Mouse (Mus musculus): ENCODE measurements around the gene Pld2. TPM values are rescaled to one million over a fixed set of nuclear protein-coding genes. Genes with fewer than 3 reads are reported as not detected.

Gene Pld2
- total RNA-seq, 1 experiment, result 4.4 TPM

DNA sequence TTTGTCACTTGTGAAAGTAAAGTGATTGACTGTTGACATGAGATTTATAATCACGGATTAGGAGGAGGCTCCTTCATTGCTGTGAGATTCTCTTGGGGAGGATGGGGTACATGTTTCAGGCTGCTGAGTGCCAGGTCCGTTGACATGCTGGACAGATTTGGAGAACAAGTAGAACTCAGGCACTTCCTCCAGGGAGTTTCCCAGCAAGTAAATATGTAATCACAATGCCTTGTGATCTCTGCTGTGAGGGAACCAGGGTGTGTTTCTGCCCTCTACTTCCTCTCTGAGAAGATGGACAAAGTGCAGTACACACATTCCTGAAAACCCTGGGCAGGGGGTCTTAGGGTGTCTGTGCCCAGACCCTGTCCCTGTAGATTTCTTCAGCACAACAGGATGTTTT is 55.8 kb downstream of the Pld2 start:
- no peak overlapping the region for H3K9ac ChIP-seq (ENCODE audit: insufficient read depth, low read depth, low read length, poor library complexity, severe bottlenecking)
- TF ChIP-seq HCFC1 (IDR thresholded peaks at IDR 0.05; ENCODE audit: borderline replicate concordance, insufficient read depth, low read length), result no peak

DNA sequence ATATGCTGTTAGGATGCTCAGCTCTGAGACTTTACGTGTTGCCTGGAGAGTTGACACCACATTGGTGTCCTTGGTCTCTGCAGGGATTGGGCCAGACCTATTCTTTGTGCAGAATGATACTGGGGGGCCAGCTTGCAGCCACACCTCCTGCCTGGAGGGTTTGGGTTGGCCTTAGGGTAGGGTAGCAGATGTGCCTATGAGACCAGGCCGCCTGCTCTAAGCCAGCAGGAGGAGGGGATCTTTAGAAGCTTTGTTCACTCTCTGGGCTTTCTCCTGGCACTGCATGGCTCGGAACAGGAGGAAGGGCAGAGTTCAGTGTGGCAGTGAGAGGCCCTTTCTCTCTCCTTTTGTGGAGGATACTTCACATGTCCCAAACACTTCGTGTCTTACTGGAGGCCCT is 56.2 kb downstream of the Pld2 start:
- TF ChIP-seq ZNF384 (IDR thresholded peaks at IDR 0.05; ENCODE audit: low read depth, low read length) (no peak), ZC3H11A (IDR thresholded peaks at IDR 0.05; ENCODE audit: borderline replicate concordance, low read depth, low read length) (no peak), HCFC1 (IDR thresholded peaks at IDR 0.05; ENCODE audit: borderline replicate concordance, insufficient read depth, low read length) (no peak), CHD2 (IDR thresholded peaks at IDR 0.05; ENCODE audit: low read depth, low read length) (no peak), MAFK (IDR thresholded peaks at IDR 0.05; ENCODE audit: insufficient read depth, low read depth, low read length) (no peak)
- no peak for DNase-seq (ENCODE audit: low read depth, low spot score)
- H3K4me1 ChIP-seq (ENCODE audit: control insufficient read depth in 2 of 2, insufficient read depth in 2 of 2, low read length in 2 of 2, poor library complexity in 1 of 2), result peaks cover 0 to 2% of the 10 kb centered on the region in 2 experiments; a peak in 1 of 4 replicates
- peaks cover 10% of the 10 kb centered on the region; the same call in 1 of the 2 replicates for H3K36me3 ChIP-seq (ENCODE audit: control insufficient read depth, insufficient read depth, low read length, poor library complexity, severe bottlenecking)
- H3K9ac ChIP-seq (ENCODE audit: insufficient read depth, low read depth, low read length, poor library complexity, severe bottlenecking), result no peak overlapping the region
- in situ Hi-C loops (cut with MboI; ENCODE audit: low sequenced_read_pairs in 2 of 2, unreplicated experiment in 2 of 2), result no loop called here
- H3K4me3 ChIP-seq (ENCODE audit: insufficient read depth in 1 of 2, low read depth in 1 of 2, low read length in 2 of 2, poor library complexity in 1 of 2, severe bottlenecking in 1 of 2), result no peak overlapping the region
- H3K9me3 ChIP-seq (ENCODE audit: control insufficient read depth, insufficient read depth, low read depth, low read length), result no peaks in the 10 kb centered on the region
- H3K27ac ChIP-seq (ENCODE audit: insufficient read depth, low read depth, low read length, poor library complexity, severe bottlenecking), result no peak overlapping the region

More for the DNA sequence above, 55.8 kb downstream of the Pld2 start:
- Histone ChIP-seq H3K4me3 (ENCODE audit: insufficient read depth in 1 of 2, low read depth in 1 of 2, low read length in 2 of 2, poor library complexity in 1 of 2, severe bottlenecking in 1 of 2) (no peak overlapping the region), H3K36me3 (ENCODE audit: control insufficient read depth, insufficient read depth, low read length, poor library complexity, severe bottlenecking) (peaks cover 10% of the 10 kb centered on the region; the same call in 1 of the 2 replicates), H3K4me1 (ENCODE audit: control insufficient read depth in 2 of 2, insufficient read depth in 2 of 2, low read length in 2 of 2, poor library complexity in 1 of 2) (peaks cover 0 to 2% of the 10 kb centered on the region in 2 experiments; a peak in 1 of 4 replicates), H3K9me3 (ENCODE audit: control insufficient read depth, insufficient read depth, low read depth, low read length) (no peaks in the 10 kb centered on the region), H3K27ac (ENCODE audit: insufficient read depth, low read depth, low read length, poor library complexity, severe bottlenecking) (no peak overlapping the region)
- in situ Hi-C loops (cut with MboI; ENCODE audit: low sequenced_read_pairs in 2 of 2, unreplicated experiment in 2 of 2), result no loop called here
- no peak for DNase-seq (ENCODE audit: low read depth, low spot score)

DNA sequence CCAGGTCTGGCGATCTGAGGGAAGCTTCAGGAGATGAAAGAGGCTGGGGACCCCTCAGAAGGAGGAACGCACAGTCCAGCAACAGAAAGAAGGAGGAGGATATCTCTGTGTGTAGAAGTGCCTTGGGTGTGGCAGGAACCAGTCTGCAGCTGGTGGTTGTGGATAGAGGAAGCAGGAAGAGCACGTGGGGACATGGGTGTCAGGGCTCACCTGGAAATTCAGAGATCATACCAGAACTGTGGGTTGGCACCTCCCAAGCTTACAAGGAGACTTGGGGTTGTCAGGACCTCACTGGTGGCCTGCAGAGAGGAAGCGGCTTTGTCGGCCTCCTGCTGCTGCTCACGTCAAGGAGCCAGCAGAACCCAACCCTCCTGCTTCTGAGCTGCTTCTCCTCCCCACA is 57.4 kb downstream of the Pld2 start:
- Histone ChIP-seq H3K9ac (ENCODE audit: insufficient read depth, low read depth, low read length, poor library complexity, severe bottlenecking) (no peak overlapping the region), H3K4me3 (ENCODE audit: insufficient read depth in 1 of 2, low read depth in 1 of 2, low read length in 2 of 2, poor library complexity in 1 of 2, severe bottlenecking in 1 of 2) (no peak overlapping the region), H3K4me1 (ENCODE audit: control insufficient read depth in 2 of 2, insufficient read depth in 2 of 2, low read length in 2 of 2, poor library complexity in 1 of 2) (peaks cover 0 to 2% of the 10 kb centered on the region in 2 experiments; a peak in 1 of 4 replicates), H3K36me3 (ENCODE audit: control insufficient read depth, insufficient read depth, low read length, poor library complexity, severe bottlenecking) (peaks cover 13% of the 10 kb centered on the region; the same call in 1 of the 2 replicates), H3K27ac (ENCODE audit: insufficient read depth, low read depth, low read length, poor library complexity, severe bottlenecking) (no peak overlapping the region), H3K9me3 (ENCODE audit: control insufficient read depth, insufficient read depth, low read depth, low read length) (no peaks in the 10 kb centered on the region)
- DNase-seq (ENCODE audit: low read depth, low spot score), result no peak
- in situ Hi-C loops (cut with MboI; ENCODE audit: low sequenced_read_pairs in 2 of 2, unreplicated experiment in 2 of 2), result no loop called here
- TF ChIP-seq CHD2 (IDR thresholded peaks at IDR 0.05; ENCODE audit: low read depth, low read length), result no peak
- TF ChIP-seq MAFK (IDR thresholded peaks at IDR 0.05; ENCODE audit: insufficient read depth, low read depth, low read length), result no peak

DNA sequence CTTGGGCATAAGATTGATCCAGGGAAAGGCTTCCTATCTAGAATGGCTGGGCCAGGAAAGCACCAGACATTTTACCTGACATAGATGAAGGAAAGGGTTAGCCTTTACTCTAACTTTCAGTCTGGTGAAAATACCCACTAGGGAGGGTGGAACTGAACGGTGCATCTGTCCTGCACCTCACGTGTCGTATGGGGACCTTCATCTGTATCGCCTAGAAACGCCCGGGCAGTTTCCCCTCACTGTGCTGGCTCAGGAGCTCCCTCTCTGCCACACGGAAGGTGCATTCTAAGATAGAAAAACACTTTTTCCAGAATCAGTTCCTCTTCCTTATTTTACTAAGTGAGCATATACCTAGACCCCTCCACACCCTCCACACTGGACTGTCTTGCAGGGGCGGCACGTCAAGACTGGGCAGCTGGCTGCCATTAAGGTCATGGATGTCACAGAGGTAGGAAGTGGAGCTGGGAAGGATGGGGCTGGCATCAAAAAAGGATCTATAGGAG is 58.6 kb downstream of the Pld2 start:
- in situ Hi-C loops (cut with MboI; ENCODE audit: low sequenced_read_pairs in 2 of 2, unreplicated experiment in 2 of 2), result no loop called here
- H3K27ac ChIP-seq (ENCODE audit: insufficient read depth, low read depth, low read length, poor library complexity, severe bottlenecking), result no peak overlapping the region
- DNase-seq (ENCODE audit: low read depth, low spot score), result no peak
- peaks cover 13% of the 10 kb centered on the region; the same call in 1 of the 2 replicates for H3K36me3 ChIP-seq (ENCODE audit: control insufficient read depth, insufficient read depth, low read length, poor library complexity, severe bottlenecking)
- H3K9me3 ChIP-seq (ENCODE audit: control insufficient read depth, insufficient read depth, low read depth, low read length), result no peaks in the 10 kb centered on the region
- peaks cover 0 to 2% of the 10 kb centered on the region in 2 experiments; a peak in 1 of 4 replicates for H3K4me1 ChIP-seq (ENCODE audit: control insufficient read depth in 2 of 2, insufficient read depth in 2 of 2, low read length in 2 of 2, poor library complexity in 1 of 2)
- TF ChIP-seq CHD2 (IDR thresholded peaks at IDR 0.05; ENCODE audit: low read depth, low read length) (no peak), ZNF384 (IDR thresholded peaks at IDR 0.05; ENCODE audit: low read depth, low read length) (no peak), MAFK (IDR thresholded peaks at IDR 0.05; ENCODE audit: insufficient read depth, low read depth, low read length) (no peak), HCFC1 (IDR thresholded peaks at IDR 0.05; ENCODE audit: borderline replicate concordance, insufficient read depth, low read length) (no peak), ZC3H11A (IDR thresholded peaks at IDR 0.05; ENCODE audit: borderline replicate concordance, low read depth, low read length) (no peak)
- no peak overlapping the region for H3K9ac ChIP-seq (ENCODE audit: insufficient read depth, low read depth, low read length, poor library complexity, severe bottlenecking)
- H3K4me3 ChIP-seq (ENCODE audit: insufficient read depth in 1 of 2, low read depth in 1 of 2, low read length in 2 of 2, poor library complexity in 1 of 2, severe bottlenecking in 1 of 2), result no peak overlapping the region

DNA sequence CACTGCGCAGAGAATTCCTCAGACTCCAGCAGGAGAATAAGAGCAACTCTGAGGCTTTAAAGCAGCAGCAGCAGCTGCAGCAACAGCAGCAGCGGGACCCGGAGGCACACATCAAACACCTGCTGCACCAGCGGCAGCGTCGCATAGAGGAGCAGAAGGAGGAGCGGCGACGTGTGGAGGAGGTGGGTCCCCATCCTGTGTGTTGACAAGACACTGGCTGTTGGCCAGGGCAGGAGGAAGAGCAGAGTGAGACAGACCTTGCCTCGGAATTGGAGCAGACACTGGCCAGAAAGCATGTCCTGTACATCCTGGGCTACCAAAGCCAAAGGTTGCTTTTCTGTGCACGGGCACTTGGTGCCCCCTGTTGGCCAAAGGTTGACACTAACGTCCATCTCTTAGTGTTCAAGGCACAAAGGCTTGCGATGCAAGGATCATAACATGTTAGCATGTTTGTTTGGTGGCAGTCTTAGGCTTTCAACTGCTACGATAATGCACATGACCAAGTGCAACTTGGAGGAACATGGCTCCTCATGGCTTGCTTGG is 65.2 kb downstream of the Pld2 start:
- in situ Hi-C loops (cut with MboI; ENCODE audit: low sequenced_read_pairs in 2 of 2, unreplicated experiment in 2 of 2), result no loop called here
- no peak overlapping the region for H3K4me3 ChIP-seq (ENCODE audit: insufficient read depth in 1 of 2, low read depth in 1 of 2, low read length in 2 of 2, poor library complexity in 1 of 2, severe bottlenecking in 1 of 2)
- no peaks in the 10 kb centered on the region for H3K9me3 ChIP-seq (ENCODE audit: control insufficient read depth, insufficient read depth, low read depth, low read length)
- peaks cover 46% of the 10 kb centered on the region for H3K36me3 ChIP-seq (ENCODE audit: control insufficient read depth, insufficient read depth, low read length, poor library complexity, severe bottlenecking)
- TF ChIP-seq HCFC1 (IDR thresholded peaks at IDR 0.05; ENCODE audit: borderline replicate concordance, insufficient read depth, low read length), result no peak
- no peak for TF ChIP-seq ZNF384 (IDR thresholded peaks at IDR 0.05; ENCODE audit: low read depth, low read length)
- peak; percentile 66; the same call in 1 of the 2 replicates for TF ChIP-seq ZC3H11A (IDR thresholded peaks at IDR 0.05; ENCODE audit: borderline replicate concordance, low read depth, low read length)
- H3K9ac ChIP-seq (ENCODE audit: insufficient read depth, low read depth, low read length, poor library complexity, severe bottlenecking), result no peak overlapping the region
- peak; percentile 54 for DNase-seq (ENCODE audit: low read depth, low spot score)
- H3K4me1 ChIP-seq (ENCODE audit: control insufficient read depth in 2 of 2, insufficient read depth in 2 of 2, low read length in 2 of 2, poor library complexity in 1 of 2), result peaks cover 0 to 4% of the 10 kb centered on the region in 2 experiments; a peak in 1 of 4 replicates
- no peak overlapping the region for H3K27ac ChIP-seq (ENCODE audit: insufficient read depth, low read depth, low read length, poor library complexity, severe bottlenecking)

Data from ES-E14 (cell line).